Mouse (Mus musculus): ENCODE results near the gene Gm1113. TPM values are rescaled to one million over a fixed set of nuclear protein-coding genes. Genes with fewer than 3 reads are reported as not detected.

The Gm1113 gene
- polyA plus RNA-seq, 1 experiment from 2014 or later = not detected

DNA sequence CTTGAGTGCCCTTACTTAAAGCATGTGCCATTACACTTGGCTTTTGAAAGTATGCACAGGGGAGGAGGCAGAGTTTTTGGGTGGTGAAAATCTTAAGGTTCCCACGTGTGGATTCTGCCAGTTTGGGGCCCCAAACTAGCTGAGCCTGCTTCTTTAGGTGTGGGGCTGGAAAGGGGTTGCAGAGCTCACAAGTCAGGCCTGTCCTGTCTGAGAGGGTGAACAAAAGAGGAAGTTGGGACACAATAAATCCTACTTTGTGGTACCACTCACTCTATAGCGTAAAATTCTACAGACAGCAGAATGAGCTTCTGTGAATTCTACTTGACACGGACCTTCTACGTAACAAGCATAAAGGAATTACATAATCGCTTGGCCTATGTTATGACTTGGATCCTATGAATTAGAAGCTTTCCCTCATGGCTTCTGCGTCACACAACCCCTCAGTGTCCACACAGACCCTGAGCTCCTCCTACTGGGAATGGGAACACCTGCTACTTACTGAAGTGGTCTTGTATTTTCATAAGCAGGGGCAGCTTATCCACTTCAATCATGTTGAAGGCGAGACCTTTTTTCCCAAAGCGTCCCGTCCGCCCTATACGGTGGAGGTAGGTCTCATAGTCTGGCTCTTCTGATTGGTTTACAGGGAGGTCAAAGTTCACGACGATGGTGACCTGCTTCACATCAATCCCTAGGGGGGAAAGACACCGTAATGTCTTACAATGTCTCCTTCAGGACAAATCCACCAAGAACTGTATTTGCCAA lies 25.2 kb upstream of the Gm1113 start:
- H3K36me3 ChIP-seq (ENCODE audit: insufficient read depth, low read length) = no peaks in the 10 kb centered on the region
- no peak overlapping the region for H3K27ac ChIP-seq (ENCODE audit: low read length)
- H3K4me1 ChIP-seq (ENCODE audit: insufficient read depth, low read depth, low read length) = no peaks in the 10 kb centered on the region
- H3K9me3 ChIP-seq (ENCODE audit: low read length) = no peaks in the 10 kb centered on the region
- no peak overlapping the region for H3K9ac ChIP-seq (replicated peaks; ENCODE audit: low read depth)
- H3K4me3 ChIP-seq (ENCODE audit: low read depth, low read length) = no peak overlapping the region
- 77% methylated on average over 14 of the region's 14 CpGs for WGBS
- no peak for TF ChIP-seq CTCF (IDR thresholded peaks at IDR 0.05)
- DNase-seq (ENCODE audit: low spot score) (no peak), ATAC-seq (no peak)
- no peak overlapping the region for H3K4me2 ChIP-seq (replicated peaks; ENCODE audit: low read depth, low read length)
- no peaks in the 10 kb centered on the region for H3K27me3 ChIP-seq (replicated peaks; ENCODE audit: insufficient read depth, low read length)

DNA sequence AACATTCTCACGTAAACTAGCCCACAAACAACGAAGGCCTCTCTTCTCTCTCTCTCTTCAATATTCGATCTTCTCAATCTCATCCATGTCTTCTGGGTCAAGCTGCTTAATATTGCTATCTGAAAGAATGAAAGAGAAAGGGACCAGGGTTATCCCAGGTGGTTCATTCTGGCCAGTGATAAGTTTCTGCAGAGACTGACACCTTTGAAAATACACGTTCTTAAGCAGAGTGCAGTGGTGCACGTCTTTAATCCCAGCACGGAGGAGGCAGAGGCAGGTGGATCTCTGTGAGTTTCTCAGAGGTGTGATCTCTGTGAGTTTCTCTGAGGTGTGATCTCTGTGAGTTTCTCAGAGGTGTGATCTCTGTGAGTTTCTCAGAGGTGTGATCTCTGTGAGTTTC lies 23.9 kb upstream of the Gm1113 start:
- no peak overlapping the region for H3K4me3 ChIP-seq (ENCODE audit: low read depth, low read length)
- H3K27ac ChIP-seq (ENCODE audit: low read length) = no peak overlapping the region
- 61% methylated on average over 6 of the region's 6 CpGs for WGBS
- no peaks in the 10 kb centered on the region for H3K27me3 ChIP-seq (replicated peaks; ENCODE audit: insufficient read depth, low read length)
- TF ChIP-seq EP300 (IDR thresholded peaks at IDR 0.05) = no peak
- no peak for TF ChIP-seq CTCF (IDR thresholded peaks at IDR 0.05)
- ATAC-seq (no peak), DNase-seq (ENCODE audit: low spot score) (no peak)
- no peak overlapping the region for H3K4me2 ChIP-seq (replicated peaks; ENCODE audit: low read depth, low read length)
- no peaks in the 10 kb centered on the region for H3K9me3 ChIP-seq (ENCODE audit: low read length)
- no peak overlapping the region for H3K9ac ChIP-seq (replicated peaks; ENCODE audit: low read depth)
- no peaks in the 10 kb centered on the region for H3K36me3 ChIP-seq (ENCODE audit: insufficient read depth, low read length)
- no peaks in the 10 kb centered on the region for H3K4me1 ChIP-seq (ENCODE audit: insufficient read depth, low read depth, low read length)

DNA sequence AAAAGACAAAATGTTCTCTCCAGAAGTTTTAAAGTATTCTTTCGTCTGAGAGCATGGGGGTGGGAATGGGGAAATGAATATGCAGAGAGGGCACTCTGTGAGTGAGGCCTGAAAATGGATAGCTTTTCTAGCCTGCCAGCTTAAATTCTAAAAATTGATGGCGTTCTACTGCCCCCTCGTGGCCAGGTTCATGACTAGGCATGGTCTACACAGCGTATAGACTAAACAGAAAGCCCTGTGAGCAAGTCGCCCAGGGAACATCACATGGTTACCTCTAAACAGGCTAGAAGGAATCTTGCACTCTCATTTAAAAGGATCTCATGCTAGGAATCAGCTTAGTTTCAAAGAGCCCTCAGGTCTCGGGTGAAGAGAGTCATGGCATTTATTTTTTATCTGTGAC lies 23.4 kb upstream of the Gm1113 start:
- TF ChIP-seq CTCF (IDR thresholded peaks at IDR 0.05) (peak; percentile 80), EP300 (IDR thresholded peaks at IDR 0.05) (no peak)
- 7% methylated on average over 6 of the region's 6 CpGs for WGBS
- Histone ChIP-seq H3K27ac (ENCODE audit: low read length) (no peak overlapping the region), H3K9ac (replicated peaks; ENCODE audit: low read depth) (no peak overlapping the region), H3K36me3 (ENCODE audit: insufficient read depth, low read length) (no peaks in the 10 kb centered on the region), H3K27me3 (replicated peaks; ENCODE audit: insufficient read depth, low read length) (no peaks in the 10 kb centered on the region), H3K4me2 (replicated peaks; ENCODE audit: low read depth, low read length) (no peak overlapping the region), H3K4me3 (ENCODE audit: low read depth, low read length) (no peak overlapping the region), H3K9me3 (ENCODE audit: low read length) (no peaks in the 10 kb centered on the region), H3K4me1 (ENCODE audit: insufficient read depth, low read depth, low read length) (no peaks in the 10 kb centered on the region)
- DNase-seq (ENCODE audit: low spot score) (peak; percentile 82), ATAC-seq (peak; percentile 57)

DNA sequence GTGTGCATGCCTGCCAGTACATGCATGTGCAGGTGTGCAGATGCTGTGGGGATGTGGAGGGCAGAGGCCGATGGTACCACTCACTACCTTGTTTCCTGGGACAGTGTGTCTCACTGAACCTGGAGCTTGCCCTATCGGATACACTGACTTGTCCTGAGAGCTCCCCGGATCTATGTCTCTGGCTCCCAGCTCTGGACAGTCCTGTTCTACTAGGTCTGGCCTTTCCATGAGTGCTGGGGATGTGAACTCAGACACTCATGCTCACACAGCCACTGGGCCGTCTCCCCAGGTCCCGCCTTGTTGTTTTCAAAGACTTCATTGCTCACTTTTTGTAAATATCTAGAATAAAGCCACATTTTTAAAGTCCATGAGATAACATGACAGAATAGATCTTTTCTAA lies 23.0 kb upstream of the Gm1113 start:
- no peak overlapping the region for H3K27ac ChIP-seq (ENCODE audit: low read length)
- no peaks in the 10 kb centered on the region for H3K36me3 ChIP-seq (ENCODE audit: insufficient read depth, low read length)
- H3K9ac ChIP-seq (replicated peaks; ENCODE audit: low read depth) = no peak overlapping the region
- H3K9me3 ChIP-seq (ENCODE audit: low read length) = no peaks in the 10 kb centered on the region
- H3K4me3 ChIP-seq (ENCODE audit: low read depth, low read length) = no peak overlapping the region
- no peak overlapping the region for H3K4me2 ChIP-seq (replicated peaks; ENCODE audit: low read depth, low read length)
- no peaks in the 10 kb centered on the region for H3K4me1 ChIP-seq (ENCODE audit: insufficient read depth, low read depth, low read length)
- no peaks in the 10 kb centered on the region for H3K27me3 ChIP-seq (replicated peaks; ENCODE audit: insufficient read depth, low read length)
- DNase-seq (ENCODE audit: low spot score) (no peak), ATAC-seq (no peak)
- TF ChIP-seq CTCF (IDR thresholded peaks at IDR 0.05) (no peak), EP300 (IDR thresholded peaks at IDR 0.05) (no peak)
- 76% methylated on average over 5 of the region's 5 CpGs for WGBS

DNA sequence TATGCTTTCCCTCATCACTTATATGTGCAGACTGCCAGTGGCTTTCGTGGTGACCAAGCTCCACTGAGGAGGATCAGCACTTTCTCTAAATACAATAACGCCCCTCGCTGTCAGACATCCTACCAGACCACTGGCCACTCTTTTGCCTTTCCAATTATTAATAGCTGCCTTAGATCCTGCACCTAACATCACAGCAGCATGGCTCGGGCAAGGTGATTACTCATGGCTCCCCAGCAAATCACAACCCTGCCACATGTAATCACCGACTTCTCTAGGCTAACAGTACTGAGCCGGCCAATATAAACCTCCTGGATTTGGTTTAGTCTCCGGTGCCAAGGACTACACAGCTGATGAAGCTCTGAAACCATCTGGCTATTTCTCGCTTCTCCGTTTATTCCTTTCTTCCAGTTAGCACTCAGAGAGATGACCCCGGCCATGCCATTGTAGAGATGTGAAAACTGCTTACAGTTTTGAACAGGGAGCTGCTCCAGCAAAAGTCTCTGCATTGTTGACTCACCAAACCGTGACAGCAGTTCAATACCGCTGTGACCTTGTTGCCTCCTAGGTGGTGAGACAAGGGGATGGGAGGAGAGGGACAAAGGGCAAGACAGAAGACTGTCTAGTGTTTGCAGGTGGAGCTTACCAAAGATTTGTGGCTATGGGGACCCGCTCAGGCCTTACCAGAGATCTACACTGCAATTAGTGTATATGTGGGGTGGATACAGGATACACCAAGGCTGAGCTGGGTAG lies 21.1 kb upstream of the Gm1113 start:
- Histone ChIP-seq H3K27me3 (replicated peaks; ENCODE audit: insufficient read depth, low read length) (no peaks in the 10 kb centered on the region), H3K4me2 (replicated peaks; ENCODE audit: low read depth, low read length) (no peak overlapping the region), H3K27ac (ENCODE audit: low read length) (no peak overlapping the region), H3K9ac (replicated peaks; ENCODE audit: low read depth) (no peak overlapping the region), H3K4me1 (ENCODE audit: insufficient read depth, low read depth, low read length) (no peaks in the 10 kb centered on the region), H3K36me3 (ENCODE audit: insufficient read depth, low read length) (no peaks in the 10 kb centered on the region), H3K4me3 (ENCODE audit: low read depth, low read length) (no peak overlapping the region), H3K9me3 (ENCODE audit: low read length) (no peaks in the 10 kb centered on the region)
- DNase-seq (ENCODE audit: low spot score) = no peak
- no peak for ATAC-seq
- 66% methylated on average over 13 of the region's 13 CpGs for WGBS
- no peak for TF ChIP-seq EP300 (IDR thresholded peaks at IDR 0.05)
- no peak for TF ChIP-seq CTCF (IDR thresholded peaks at IDR 0.05)

DNA sequence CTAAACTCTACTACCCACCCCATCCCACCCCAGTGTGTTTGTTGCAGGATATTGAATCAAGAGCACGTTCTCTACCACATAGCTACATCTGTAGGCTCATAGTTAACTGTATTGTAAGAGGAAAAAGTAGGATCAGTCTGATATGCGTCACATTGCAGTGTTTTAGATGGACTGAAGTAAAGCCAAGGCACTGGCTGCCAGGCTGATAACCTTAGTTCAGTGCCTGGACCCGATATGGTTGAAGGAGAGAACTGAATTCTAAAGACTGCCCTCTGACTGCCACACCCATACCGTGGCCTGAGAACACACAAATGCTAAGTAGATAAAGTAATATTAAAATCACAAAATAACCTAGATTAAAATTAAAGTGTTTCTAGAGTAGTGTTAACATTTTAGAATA lies 17.8 kb upstream of the Gm1113 start:
- Histone ChIP-seq H3K27ac (ENCODE audit: low read length) (no peak overlapping the region), H3K4me1 (ENCODE audit: insufficient read depth, low read depth, low read length) (no peaks in the 10 kb centered on the region), H3K9ac (replicated peaks; ENCODE audit: low read depth) (no peak overlapping the region), H3K36me3 (ENCODE audit: insufficient read depth, low read length) (no peaks in the 10 kb centered on the region), H3K27me3 (replicated peaks; ENCODE audit: insufficient read depth, low read length) (no peaks in the 10 kb centered on the region), H3K9me3 (ENCODE audit: low read length) (no peaks in the 10 kb centered on the region), H3K4me3 (ENCODE audit: low read depth, low read length) (no peak overlapping the region), H3K4me2 (replicated peaks; ENCODE audit: low read depth, low read length) (no peak overlapping the region)
- 61% methylated on average over 4 of the region's 4 CpGs for WGBS
- DNase-seq (ENCODE audit: low spot score) (no peak), ATAC-seq (no peak)
- TF ChIP-seq EP300 (IDR thresholded peaks at IDR 0.05) (no peak), CTCF (IDR thresholded peaks at IDR 0.05) (no peak)

All from lung, postnatal 0 days (tissue).